Mouse (Mus musculus) liver, embryonic 14.5 days (tissue): ENCODE data around the gene D1Pas1.

Experiments
- CTCF ChIP-seq: IDR thresholded peaks from 2 replicates; pipeline ENCODE4 v1.5.1; 2016; ENCODE audit warnings: antibody characterized with exemption, low read depth, control low read depth
- EP300 ChIP-seq: IDR thresholded peaks from 2 replicates; pipeline ENCODE4 v1.6.1; 2016; ENCODE audit warnings: antibody characterized with exemption, low read depth

- TF ChIP-seq CTCF (no peak), EP300 (no peak)
Observed at GRCm38 (mm10) chr1:186980503-186980902, 13.3 kb downstream of the D1Pas1 start.
